Mouse (Mus musculus) testis, adult 2 months (tissue): ENCODE measurements around the gene Zfp592.

Experiments used
- CTCF ChIP-seq: fragments of 200-500 bp; IDR thresholded peaks from 2 replicates; pipeline ENCODE4 v1.5.1; 2012; ENCODE audit warnings: low read depth, mild to moderate bottlenecking, inconsistent platforms, low read length, moderate library complexity; ENCODE audit not compliant: control insufficient read depth, insufficient read depth, insufficient replicate concordance
- POLR2A ChIP-seq: fragments of 200-500 bp; IDR thresholded peaks from 2 replicates; pipeline ENCODE4 v1.6.1; 2012; ENCODE audit warnings: low read depth, mild to moderate bottlenecking, inconsistent platforms, low read length, moderate library complexity; ENCODE audit not compliant: control insufficient read depth

DNA sequence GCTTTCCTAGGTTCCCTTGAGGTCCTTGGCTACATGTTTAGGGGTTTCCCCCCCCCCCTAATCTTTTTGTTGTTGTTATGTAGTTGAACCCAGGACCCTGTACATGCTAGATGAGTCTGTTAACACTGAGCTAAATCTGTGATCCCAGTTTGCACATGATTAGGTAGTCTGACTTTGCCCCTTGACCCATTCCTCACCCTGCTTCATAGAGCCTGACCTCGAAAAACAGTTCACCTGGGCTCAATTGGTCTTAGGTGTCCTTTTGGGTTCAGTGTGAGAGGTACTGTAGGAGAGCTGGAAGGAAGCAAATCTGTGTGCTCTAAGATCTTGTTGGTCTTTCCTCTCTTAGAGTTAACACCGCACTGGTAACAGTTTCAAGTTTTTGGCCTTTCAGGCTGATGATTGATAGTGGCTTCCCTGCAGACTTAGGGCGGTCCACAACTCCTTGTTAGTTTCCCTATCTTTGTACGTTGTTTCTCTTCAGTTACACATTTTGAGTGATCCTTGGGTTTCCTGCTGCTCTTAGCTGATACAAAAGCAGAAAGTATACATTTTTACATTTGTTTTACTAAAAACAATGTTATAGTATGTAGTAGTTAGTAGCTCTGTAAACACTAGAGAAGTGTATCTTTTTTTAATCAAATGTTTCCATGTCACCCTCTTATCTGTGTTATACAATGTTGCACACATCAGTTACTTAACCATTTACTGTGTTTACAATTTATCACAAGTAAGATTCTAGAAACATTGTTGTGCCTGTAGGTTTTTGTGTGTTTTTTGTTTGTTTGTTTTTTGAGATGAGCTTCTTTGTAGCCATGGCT lies 5.5 kb upstream of the Zfp592 start:
- TF ChIP-seq CTCF (no peak), POLR2A (no peak)
